Mouse (Mus musculus): ENCODE results near the gene C4b.
"Not testable (repeated sequence)": the region's sequence is repeated elsewhere in the genome, so short reads cannot be mapped to it uniquely, and the experiment has no call there.

Gene C4b

DNA sequence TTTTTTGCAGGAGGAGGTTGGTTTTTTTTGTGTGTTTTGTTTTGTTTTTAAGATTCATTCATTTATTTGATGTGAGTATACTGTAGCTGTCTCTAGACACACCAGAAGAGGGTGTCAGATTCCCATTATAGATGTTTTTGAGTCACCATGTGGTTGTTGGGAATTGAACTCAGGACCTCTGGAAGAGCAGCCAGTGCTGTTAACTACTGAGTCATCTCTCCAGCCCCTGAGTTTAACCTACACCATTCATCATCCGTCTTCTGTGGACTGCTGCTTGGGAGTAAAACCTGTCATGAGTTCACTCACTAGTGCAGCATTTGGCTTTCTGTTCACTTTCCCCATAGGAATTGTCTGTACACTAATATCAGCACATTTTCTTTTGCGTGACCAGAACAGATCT lies 37.2 kb downstream of the C4b start:
- DNase-seq (ENCODE audit: extremely low read depth, low read depth, low spot score), result not testable (repeated sequence)

DNA sequence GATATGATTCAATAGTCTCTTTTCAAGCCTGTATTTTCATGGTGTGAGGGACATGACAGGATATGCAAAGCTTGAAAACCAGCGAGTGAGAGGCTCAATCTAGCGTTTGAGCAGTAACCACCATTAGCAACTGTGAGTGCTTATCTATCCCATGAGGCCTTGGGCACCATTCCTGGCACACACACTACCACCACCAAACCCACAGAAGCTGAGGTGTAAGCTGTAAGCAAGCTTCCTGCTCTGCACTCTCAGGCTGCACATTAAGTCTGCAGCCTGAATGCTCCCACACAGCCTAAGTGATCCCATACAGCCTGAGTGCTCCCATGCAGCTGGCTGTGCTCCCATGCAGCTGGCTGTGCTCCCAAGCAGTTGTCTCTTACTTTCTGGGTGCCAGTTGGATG lies 43.0 kb downstream of the C4b start:
- no peak for DNase-seq (ENCODE audit: extremely low read depth, low read depth, low spot score)

DNA sequence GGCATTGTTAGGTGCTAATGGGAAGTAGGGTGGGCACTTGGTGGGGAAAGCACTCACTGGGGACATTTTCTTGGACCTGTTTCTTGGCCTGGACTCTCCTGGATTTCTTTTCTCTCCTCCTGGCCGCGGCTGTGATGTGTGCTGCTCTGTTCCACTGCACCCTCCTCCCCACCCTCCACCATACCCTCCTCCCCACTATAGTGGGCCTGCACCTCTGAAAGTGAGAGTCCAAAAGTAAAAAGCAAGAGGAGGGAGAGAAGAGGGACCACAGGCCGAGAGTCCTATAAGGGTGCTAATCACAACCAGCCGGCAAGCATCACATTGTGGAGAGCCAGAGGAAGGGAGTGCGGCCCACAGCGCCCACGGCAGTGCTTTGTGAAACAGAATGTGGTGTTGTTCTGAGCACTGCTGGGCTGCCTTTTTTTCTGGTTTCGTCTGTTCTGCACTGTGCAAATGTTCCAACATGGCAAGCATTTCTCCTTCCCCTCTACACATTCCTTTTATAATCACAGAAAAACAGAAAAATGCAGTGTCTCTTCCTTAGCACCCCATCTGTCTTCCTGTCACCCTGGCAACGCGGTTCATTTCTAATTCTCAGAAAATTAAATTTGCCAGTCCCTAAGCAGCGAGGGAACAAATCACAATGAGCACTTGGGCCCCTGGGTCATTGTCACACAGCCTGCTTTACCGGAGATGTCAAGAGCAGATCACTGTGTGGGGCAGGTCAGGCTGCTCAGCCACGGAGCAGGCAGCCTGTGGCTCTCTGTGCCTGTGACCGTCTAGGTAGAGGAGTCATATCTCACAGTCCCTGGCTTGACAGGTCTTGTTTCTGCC lies 43.9 kb downstream of the C4b start:
- no peak for DNase-seq (ENCODE audit: extremely low read depth, low read depth, low spot score)

DNA sequence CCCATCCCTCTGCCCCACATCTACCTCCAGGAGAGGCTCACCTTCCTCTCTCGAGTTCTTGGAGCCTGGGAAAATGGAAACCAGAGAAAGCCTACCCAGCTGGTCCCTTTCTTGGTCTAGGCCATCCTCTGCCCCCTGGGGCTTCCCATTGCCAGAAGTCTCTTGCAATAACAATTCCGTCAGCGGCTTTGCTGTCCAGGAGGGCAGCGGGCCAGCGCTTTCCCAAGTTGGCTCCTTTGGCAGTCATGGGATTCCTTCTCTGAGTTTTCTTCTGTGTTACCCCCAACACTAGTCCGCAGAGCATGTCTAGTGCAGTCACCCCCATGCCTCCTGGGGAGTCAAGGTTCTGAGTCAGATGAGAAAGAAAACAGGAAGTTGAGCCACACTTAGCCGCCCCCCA lies 50.8 kb downstream of the C4b start:
- no peak for DNase-seq (ENCODE audit: extremely low read depth, low read depth, low spot score)

DNA sequence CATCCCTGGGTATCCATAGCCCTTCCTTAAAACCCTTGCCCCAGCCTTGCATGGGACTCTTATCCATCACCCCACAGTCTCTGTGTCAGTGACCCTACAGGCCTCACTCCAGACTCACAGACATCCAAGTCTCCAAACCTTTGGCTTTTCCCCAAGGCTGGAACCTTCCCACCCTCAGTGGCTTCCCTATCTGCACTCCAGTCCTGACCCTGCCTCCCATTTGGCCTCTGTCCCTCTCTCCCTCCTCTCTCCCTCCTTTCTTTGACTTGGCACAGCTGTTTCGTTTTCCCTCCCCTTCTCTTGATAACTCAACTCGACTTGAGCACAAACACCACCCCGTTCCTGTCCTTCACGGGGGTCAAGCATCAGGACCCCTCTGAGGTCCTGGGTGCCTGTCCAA lies 53.2 kb downstream of the C4b start:
- no peak for DNase-seq (ENCODE audit: extremely low read depth, low read depth, low spot score)

DNA sequence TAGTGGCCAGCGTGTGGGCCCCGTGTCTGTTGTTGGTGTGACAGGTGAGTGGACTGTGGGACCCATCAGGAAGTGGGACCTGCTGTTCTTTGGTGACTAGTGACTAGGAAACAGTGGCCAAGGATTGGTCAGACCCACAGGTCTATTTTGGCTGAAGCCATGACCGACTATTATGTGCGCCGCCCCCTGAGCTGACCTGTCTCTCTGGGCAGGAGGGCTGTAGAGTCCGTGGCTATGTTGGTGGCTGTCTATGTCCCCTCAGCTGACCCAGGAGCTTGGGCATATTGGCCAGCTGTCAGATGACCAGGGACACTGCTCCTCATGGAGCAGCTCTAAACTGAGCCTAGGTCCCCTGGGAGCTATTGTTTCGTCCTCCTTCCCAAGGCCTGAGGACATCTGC lies 54.8 kb downstream of the C4b start:
- no peak for DNase-seq (ENCODE audit: extremely low read depth, low read depth, low spot score)

DNA sequence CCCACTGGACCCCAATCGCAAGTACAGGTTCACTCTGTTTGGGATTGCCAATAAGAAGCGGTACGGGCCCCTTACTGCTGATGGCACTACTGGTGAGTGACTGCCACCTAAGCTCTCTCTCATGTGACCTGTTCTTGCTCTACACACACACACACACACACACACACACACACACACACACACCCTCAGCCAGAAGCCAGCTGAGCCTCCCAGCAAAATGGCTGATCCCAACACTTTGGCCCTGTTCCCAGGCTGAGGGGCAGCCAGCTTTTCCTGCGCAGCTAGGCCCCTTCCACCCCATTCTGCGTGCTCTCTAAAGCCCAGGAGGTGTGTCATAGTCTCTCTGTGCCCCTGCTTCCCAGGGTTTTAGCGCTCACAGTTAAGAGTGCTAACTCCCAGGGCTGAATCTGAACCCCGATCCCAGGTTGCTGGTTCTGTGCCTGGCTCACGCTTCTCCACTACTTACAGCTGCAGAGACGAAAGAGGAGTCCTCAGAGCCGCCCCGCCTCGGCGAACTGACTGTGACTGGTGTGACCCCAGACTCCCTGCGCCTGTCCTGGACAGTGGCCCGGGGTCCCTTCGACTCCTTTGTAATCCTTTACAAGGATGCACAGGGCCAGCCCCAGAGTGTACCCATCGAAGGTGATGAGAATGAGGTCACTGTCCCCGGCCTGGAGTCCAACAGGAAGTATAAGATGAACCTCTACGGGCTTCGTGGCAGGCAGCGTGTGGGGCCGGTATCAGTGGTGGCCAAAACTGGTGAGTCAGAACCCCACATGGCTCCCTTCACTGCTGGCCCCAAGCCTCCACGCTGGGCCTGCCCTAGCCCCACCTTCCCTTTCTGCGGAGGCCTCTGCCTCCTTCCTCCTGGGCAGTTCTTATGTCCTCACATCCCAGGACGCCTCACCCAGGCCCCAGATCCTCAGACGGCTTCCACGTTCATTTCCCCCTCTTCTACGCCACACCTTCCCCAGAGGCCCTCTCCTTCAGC lies 58.3 kb downstream of the C4b start:
- DNase-seq (ENCODE audit: extremely low read depth, low read depth, low spot score), result no peak

DNA sequence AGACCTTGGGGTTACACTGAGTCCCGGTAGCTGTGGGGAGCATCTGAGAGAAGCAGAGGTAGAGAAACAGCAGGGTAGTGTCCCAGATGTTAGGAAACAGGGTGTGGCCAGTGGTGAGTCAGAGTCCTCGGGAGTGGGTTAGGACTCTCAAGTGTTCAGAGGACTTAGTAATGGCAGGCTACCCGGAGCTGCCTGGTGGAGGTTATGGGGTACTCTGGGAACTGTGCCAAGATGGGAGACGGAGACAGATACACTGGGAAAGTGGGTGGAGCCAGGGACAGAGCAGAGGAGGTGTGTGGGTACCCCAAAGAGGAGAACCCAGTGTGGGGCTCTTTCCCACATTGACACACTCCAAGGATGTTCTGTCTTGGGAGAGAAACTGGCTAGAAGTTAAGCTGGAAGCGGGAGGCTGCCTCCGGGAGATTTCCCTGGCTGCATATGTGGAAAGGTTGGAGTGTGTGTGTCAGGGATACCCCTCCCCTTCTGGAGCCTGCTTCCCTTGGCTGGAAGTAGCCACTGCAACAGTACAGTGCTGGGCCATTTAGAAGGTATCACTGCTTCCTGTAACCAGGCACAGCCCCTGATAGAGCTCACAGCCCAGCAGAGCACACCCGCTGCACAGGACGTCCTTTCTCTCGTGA lies 59.3 kb downstream of the C4b start:
- DNase-seq (ENCODE audit: extremely low read depth, low read depth, low spot score), result no peak

DNA sequence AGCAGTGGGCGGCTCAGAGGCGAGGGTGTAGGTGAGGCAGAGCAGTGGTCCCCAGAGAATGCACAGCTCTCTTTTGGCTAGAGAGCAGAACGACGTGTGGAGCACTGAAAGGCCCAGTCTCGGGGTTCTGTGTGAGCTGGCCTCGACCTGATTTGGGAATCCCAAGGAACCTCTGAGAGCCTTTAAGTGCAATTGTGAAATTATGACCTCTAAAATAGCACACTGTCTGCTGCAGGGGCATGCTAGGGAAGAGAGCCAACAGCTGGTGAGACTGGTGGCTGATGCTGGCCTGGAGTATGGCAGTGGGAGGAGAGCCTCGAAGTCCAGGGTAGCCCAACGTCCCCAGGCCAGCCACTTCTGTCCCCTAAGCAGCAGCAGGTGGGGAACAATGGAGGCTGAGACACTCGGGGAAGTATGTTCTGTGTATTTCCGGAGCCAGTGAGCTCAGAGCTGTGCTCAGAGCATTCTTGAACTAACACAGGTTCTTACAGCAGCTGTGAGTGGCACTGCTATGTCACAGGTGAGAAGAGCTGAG lies 59.9 kb downstream of the C4b start:
- no peak for DNase-seq (ENCODE audit: extremely low read depth, low read depth, low spot score)

DNA sequence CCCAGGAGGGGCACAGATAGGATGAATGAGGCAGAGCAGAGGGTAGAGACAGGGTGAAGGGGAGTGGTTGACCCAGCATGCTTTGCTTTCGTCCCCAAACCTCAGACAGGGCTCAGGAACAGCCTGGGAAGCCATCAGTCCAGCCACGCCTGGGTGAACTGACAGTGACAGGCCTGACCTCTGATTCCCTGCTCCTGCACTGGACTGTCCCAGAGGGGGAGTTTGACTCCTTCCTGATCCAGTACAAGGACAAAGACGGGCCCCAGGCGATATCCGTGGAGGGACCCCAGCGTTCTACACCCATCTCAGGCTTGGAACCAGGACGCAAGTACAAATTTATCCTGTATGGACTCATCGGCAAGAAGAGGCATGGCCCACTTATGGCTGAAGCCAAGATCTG lies 60.5 kb downstream of the C4b start:
- DNase-seq (ENCODE audit: extremely low read depth, low read depth, low spot score), result no peak

DNA sequence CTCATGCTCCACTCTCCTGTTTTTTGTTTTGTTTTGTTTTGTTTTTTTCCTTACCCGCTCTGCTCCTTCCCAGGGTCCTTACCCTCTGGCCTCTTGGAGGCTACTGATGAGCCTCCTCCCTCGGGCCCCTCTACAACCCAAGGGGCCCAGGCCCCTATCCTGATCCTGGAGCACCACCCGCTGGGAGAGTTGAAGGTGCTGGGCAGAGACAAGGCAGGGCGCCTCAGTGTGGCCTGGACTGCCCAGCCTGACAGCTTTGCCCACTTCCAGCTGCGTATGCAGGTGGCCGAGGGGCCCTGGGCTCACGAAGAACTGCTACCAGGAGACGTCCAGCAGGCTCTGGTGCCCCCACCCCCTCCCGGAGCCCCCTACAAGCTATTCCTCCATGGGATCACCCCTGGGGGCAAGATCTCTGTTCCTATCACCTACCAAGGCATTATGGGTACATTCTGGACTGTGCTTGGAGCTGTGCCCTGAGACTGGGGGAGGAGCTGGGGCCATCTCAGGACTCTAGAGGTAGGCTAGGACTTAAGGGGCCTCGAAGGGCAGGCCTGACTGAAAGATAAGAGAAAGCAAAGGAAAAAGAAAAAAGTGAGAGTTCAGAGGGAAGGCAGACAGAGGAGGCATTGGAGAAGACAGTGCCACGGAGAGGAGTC lies 61.7 kb downstream of the C4b start:
- DNase-seq (ENCODE audit: extremely low read depth, low read depth, low spot score), result no peak

DNA sequence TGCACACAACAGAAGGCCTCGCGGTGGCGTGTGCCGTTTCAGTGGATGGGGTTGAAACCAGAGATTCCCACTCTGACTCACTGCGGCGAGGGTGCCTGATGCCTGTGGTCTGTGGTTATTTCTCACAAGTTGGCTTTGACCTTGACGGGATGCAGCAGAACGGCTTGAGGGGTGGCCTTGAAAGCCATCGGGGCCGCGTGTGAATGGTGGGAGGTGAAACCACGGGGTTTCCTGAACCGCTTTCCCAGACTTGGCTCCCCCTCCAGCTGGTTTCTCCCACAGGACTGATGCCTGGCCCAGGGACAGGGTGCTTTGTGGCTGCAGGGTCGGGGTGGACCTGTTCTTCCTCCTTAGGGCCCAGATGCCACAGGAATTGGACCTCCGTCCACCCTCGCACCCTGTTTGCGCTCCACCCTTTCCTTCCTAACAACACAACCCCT lies 62.5 kb downstream of the C4b start:
- DNase-seq (ENCODE audit: extremely low read depth, low read depth, low spot score), result no peak

DNA sequence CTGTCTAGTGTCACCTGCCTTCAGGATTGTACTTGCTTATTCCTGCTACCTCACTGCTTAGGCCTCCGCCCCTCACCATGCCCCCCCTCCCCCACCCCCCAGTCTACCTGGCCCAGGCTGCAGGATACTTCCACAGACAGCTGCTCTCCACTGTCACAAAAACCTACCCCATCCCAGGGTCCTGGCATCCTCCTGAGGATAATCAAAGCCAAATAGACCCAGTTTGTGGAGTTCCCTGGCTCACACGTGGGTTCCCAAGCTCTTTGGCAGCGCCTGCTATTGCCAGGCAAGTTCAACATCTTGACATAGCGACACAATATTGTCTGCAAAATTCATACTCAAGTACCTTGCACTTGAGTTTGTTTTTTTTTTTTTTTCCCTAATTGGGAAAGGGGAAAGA lies 63.1 kb downstream of the C4b start:
- DNase-seq (ENCODE audit: extremely low read depth, low read depth, low spot score), result no peak

DNA sequence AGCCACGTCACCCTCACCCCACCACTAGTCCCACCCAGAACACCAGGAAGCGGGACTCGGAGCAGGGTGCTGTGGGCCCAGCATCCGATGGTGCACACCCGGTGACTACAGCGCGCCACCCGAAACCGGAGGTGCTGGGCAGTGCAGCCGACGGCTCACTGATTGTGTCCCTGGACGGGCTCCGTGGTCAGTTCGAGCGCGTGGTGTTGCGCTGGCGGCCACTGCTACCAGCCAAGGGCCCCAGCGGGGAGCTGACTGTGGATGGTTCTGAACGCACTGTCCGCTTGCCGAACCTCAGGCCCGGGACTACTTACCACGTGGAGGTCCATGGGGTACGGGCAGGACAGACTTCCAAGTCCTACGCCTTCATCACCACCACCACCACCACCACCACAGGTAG lies 63.5 kb downstream of the C4b start:
- DNase-seq (ENCODE audit: extremely low read depth, low read depth, low spot score), result no peak

Measured in fat pad, adult 2 months (tissue).